Mouse (Mus musculus) T-helper 2 cell (primary cell): ENCODE measurements around the gene Impdh1.

ENCODE experiments used
- in situ Hi-C: fragments of 300-600 bp; cut with MboI, MseI; formaldehyde crosslinking; loops from one replicate; pipeline ENCODE4 v1.15.1; 2025; ENCODE audit warnings: high pct_unique_total_duplicates

Impdh1 gene

DNA sequence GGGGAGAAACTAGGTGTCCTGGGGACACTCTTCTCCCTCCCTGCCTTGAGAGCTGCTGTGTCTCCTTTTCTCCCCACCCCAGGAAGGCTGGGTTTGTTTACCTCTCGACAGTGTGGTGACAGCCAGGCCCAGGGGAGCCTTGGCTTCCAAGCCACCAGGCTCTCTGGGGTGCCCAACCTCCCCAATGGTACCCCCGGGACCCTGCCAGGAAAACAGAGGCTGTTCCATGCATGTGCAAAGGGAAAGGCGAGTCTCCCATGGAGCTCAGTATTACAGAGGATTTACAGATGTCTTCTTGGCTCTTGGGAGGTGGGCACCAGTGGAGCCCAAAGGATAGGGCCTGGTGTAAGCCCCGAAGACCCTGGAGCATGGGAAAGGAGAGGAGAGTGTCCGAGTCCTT, 2.7 kb downstream of the Impdh1 start:
- in situ Hi-C loops: no loop called here

DNA sequence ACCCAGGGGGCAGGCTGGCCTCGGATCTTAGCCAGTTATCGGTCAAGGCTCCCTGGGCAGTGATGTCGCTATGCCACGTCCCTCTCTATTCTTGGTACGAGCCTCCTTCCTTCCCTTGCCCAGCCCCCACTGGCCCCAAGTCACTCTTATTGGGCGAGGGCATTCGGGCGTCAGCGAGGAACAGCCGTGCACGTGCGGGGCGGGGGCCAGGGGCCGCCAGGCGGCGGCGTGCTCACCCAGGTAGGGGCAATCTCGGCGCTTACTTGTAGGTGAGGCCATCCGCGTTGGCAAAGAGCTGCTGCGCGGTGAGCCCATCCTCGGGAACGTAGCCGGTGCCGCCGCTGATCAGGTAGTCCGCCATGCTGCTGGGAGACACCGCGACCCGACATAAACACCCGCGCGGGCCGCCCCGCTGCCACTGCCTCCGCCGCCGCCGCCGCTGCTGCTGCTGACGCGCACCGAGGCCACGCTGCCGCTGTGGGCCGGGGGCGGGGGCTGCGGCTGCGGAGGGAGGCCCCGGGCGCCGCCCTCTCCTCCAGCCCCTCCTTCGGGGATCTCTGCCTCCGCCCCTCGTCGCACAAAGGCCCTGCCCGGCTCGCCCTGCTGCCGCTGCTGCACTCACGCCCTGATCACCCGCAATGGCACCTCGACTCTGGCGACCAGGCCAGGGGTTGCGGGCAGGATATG, 4.2 kb downstream of the Impdh1 start:
- in situ Hi-C loops: no loop called here

DNA sequence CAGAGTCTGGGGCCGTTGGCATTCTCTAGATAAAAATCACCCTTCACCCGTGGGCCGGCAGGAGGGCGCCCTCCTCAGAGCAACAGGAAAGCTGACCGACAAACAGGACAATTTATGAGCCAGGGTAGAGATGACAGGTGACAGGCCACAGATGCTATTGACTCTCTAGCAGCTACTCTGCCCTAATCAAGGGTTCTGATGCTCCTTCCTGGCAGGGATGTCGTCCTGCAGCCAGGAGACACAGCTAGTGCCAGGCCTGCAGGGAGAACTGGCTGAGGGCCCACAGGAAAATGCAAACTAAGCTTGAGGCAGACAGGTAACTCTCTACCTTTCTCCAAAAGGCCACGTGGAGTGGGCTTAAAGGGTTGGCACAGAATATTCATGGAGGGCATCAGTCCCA, 5.0 kb downstream of the Impdh1 start:
- in situ Hi-C loops: no loop called here

DNA sequence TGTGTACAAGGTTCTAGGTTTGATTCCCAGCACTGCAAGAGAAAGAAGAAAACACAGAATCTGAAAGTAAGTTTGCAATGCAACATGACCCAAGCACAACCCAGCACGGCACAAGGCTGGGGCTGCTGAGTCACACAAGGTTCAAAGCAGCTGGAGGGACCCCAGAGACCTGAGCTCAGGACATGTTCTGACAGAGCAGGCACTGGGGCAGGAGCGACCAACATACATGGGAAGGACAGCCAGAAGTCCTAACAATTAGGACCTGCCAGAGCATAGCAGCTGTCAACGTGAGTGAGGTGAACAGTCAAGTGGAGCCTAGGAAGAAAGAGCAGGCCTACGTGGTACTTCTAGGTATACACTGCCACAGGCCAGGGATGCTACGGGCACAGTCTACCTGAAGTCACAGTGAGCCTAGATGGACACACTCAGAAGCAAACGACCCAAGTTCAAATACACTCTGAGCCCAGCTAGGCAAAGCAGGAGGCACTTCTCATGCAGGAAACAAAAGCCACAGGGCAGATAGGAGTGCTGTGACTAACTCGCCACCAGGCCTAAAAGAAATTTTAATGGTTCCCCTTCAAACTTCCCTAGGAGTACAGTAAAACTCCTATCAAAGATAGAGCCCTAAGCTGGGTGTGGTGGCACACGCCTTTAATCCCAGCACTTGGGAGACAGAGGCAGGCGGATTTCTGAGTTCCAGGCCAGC, 5.8 kb downstream of the Impdh1 start:
- in situ Hi-C loops: no loop called here

DNA sequence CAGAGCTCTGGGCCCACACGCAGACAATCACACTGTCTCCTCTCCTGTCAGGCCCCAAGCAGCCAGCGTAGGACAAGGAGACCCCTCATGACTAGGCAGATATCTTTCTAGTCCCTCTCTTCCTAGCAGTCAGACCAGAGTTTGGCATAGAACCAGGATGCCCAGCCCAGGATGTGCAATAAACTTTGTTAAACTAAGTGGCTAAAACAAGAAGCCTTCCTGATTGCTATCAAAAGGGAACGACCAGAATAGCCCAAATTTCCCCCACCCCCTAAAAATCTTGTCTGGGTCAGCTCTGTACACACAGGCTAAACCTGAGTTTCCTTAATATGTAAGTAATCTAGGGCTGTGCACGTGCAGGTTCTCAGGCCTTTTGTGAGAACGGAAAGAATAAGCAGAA, 8.0 kb downstream of the Impdh1 start:
- in situ Hi-C loops: loop anchor here (5.0 kb wide), 1 partner anchor 34 kb away; no protein-coding TSS in a partner anchor

DNA sequence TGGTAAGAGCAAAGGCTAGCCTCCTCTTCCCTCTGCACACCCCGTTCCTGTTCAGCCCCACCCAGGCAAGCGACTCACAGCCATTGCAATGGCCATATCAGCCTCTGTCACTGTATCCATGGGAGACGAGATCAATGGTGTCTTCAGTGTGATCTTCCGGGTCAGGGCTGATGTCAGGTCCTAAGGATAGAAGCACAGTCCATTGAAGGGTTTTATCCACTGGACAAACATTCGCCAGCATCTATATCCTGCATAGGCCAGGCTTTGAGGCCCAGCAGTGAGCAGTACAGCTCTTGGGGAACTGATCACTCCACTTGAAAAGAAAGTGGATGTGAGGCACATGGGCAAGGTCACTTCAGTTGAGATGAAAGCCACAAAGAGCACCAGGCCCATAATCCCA, 9.1 kb downstream of the Impdh1 start:
- in situ Hi-C loops: loop anchor here (5.0 kb wide), 1 partner anchor 35 kb away; no protein-coding TSS in a partner anchor

DNA sequence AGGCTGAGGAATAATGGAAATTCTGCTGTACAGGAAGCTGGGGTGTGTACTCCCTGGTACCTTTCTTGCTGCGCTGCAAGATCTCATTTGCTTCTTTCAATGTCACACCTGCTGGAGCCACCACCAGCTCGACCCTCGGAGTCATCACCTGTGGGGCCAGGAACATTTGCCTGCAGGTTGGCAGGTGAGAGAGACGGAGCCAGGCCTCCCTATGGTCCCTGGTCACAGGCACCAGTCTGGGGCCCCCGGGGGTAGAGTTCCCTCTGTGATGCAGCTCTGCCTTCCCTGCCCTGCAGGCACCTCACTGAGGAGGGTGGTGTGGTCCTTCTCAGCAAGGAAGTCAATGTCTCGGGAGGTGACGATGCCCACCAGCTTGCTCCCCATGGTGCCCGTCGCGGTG, 10.2 kb downstream of the Impdh1 start:
- in situ Hi-C loops: loop anchor here (5.0 kb wide), 1 partner anchor 36 kb away; no protein-coding TSS in a partner anchor

DNA sequence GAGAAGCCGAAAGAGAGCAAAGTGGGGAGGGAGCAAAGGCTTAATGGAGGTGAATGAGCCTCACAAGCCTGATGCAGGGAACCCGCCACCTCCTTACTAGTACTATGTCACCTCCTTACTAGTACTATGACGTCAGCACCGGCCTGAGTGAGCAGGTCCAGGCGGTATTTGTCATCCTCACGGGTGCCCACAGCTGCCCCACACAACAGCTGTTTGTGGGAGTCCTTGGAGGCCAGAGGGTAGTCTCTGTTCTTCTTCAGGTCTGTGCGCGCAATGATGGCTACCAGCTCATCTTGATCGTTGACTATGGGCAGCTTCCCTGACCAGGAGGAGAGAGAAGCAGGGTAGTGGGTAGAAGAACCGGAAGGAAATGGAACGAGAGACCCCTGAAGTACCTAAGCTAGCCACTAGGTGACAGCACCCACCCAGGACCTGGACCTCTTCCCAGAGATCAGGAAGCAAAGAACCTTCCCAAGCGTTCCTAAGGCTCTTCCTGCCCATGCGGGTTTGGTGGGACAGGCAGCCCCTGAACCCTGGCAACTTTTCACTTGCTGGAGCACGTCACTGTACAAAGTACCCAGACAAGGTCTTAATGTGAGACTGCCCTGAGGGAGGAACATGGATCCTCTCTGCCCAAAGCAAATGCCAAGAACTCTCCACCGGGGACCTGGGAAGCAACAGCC, 11.1 kb downstream of the Impdh1 start:
- in situ Hi-C loops: loop anchor here (5.0 kb wide), 3 partner anchors 37 to 72 kb away; partner anchors contain the start of genes Fam71f2 and Rbm28

DNA sequence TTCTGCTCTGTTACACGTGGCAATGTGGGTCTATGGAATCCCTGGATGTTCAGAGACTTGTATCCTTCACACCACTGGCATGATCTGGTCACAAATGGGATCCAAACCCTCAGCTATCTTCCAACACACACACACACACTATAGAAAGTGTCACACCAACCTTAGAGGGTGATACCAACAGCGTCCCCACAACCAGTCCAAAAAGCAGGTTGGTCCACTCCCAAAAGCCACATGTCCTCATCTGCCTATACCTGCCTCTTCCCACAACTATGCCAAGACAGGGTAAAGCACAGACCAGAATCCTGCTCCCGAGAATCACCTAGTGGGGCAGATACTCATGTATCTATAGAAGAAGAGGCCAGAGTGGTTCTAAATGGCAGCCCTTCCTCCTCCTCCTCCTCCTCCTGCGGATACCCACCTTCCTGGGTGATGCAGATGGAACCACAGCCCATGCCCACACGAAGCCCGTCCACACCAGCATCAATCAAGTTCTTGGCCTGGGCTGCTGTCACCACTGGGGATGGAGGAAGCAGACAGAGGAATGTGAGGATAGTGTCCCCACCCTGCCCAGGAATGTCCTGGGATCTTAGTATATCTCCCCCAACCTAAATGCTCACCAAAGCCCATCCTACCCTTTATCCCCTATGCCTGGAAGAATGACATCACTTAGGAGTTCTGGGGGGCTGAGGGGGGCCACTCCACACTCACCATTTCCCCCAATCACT, 12.1 kb downstream of the Impdh1 start:
- in situ Hi-C loops: loop anchor here (5.0 kb wide), 2 partner anchors 37 to 73 kb away; partner anchors contain the start of genes Fam71f2 and Rbm28

DNA sequence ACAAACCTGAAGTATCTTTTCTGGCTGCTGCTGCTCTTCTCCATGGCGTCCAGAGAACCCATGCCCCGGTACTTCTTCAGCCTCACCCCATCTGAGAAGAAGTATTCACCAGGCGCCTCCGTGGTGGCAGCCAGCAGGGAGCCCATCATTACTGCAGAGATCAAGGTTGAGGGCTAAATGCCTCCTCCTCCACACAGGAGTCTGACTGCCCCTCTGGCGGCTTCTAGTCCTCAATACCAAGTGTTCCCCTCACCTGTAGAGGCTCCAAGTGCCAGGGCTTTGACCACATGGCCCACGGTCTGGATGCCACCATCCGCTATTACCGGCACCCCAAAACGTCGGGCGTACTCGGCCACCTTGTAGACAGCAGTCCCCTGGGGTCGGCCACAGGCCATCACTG, 13.1 kb downstream of the Impdh1 start:
- in situ Hi-C loops: loop anchor here (5.0 kb wide), 2 partner anchors 36 to 74 kb away; partner anchors contain the start of genes Fam71f2 and Rbm28

DNA sequence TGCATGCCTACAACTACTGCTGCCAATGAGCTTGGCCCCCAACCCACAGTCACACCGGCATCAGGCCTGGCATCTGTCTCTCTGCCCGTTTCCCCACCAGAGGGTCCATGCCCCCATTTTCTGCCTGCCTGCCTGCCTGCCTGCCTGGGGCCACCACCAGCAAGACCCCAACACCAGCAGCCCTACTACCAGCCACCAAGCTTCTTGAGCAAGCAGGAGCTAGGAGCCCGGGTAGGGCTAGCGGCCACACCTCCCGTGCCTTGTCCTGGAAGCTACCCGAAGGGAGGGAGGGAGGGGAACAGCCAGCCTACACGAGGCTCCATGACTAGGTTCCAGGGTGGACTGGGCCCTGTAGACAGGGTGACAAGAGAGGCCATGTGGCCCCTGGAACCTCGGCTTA, 14.2 kb downstream of the Impdh1 start:
- in situ Hi-C loops: loop anchor here (5.0 kb wide), 2 partner anchors 35 to 75 kb away; partner anchors contain the start of genes Fam71f2 and Rbm28

DNA sequence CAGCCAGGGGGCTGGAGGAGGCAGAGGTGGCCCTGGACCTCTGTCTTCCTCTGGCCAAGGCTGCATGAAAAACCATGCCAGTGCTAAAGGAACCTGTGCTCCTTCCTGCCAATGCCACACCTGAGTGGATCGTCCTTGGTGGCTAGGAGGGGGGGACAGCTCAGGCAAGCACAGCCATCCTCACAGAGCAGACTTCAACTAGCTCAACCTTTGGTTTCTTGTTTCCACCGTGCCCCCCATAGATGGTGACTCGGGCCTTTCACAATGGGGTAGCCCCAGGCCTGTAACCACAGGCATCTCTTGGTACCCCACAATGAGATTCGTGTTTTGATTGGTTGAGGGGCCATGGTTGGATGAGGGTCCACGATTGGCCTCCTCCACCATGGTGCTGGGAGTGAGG, 14.8 kb downstream of the Impdh1 start:
- in situ Hi-C loops: loop anchor here (5.0 kb wide), 2 partner anchors 34 to 76 kb away; partner anchors contain the start of genes Fam71f2 and Rbm28

DNA sequence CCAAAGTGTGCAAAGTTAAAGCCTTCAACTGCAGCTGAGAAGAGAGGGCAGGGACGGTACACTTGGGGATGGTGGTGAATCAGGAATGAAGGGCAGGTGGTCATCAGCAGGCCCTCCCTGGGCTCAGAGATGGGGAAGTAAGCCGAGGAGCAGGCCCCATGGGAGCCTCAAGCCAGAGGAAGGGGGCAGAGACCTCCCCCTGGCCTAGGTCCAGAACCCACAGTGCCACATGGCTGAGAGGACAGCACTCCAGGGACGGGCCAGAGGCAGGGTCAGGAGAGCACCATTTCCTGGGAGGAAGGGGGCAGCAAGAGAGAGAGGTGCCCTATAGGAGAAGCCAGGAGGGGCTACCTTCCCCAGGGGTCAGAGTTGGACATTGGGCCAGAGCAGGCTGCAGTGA, 15.7 kb downstream of the Impdh1 start:
- in situ Hi-C loops: loop anchor here (5.0 kb wide), 2 partner anchors 33 to 77 kb away; partner anchors contain the start of genes Fam71f2 and Rbm28

DNA sequence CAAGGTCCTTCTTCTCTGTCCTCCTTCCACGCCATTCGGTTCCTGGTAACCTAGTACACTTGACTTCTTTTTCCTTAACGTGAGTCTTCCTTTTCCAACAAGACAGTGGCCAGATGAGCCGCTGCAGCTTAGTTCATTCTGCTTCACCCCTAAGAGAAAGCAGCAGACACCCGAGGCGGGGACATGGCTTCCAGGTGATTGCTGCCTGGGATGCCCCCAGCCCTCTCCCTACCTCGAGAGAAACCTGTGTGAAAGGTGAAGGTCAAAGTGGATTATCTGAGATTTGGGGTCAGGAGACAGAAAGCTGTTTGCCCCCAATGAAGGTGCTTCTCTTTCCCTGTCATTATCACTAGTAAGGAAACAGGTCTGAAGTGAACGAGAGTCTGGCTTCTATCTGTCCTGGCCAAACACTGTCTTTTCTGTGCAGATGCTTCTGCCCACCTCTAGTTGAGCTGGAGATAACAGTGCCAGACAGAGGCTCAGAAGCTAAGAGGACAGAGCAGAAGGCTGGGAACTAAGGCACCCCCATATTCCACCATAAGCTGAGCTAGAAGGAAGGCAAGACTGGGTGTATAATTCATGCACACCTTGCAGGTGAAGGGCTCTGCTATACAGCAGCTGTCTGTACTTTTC, 16.8 kb downstream of the Impdh1 start:
- in situ Hi-C loops: no loop called here

DNA sequence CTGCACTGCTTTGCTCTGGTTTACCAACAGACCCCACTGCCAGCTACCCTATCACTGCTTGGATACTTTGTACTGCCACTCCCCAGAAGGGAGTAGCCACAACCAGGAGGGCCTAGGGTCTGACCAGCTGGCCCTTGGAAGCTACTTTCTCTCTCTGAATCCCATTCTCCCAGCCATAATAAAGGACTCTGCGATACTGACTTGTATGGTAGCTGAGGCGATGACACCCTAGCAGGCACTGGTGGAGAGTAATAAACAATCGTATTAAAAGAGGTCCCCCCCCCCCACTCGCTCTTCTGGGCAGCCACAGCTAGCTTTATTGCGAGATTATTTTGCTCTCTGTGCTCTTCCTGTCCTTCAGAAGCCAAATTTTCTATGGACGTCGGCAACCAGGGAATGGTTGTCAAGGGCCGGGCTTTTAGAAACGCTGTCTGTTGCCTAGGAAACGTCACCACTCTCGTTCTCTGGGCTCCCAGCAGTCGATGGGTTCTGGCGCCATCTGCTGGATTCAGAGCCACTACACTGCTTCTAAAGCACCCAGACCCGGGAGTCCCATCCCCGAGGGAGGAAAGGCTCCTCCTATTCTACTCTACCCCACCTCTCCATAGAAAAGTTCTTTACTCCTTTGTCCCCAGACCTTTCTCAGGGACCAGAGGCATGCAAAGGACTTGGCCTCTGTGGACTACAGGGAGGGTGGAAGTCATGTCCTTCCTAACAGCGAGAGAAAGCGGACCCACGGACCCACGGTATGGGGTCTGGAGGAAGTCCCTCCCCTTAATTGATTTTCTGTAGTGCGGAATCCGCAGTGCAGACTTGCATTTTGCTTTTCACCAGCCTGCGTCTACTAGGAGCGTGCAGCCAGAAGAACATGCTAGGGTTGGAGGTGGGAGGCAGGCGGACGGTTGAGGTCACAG, 17.6 kb downstream of the Impdh1 start:
- in situ Hi-C loops: no loop called here

DNA sequence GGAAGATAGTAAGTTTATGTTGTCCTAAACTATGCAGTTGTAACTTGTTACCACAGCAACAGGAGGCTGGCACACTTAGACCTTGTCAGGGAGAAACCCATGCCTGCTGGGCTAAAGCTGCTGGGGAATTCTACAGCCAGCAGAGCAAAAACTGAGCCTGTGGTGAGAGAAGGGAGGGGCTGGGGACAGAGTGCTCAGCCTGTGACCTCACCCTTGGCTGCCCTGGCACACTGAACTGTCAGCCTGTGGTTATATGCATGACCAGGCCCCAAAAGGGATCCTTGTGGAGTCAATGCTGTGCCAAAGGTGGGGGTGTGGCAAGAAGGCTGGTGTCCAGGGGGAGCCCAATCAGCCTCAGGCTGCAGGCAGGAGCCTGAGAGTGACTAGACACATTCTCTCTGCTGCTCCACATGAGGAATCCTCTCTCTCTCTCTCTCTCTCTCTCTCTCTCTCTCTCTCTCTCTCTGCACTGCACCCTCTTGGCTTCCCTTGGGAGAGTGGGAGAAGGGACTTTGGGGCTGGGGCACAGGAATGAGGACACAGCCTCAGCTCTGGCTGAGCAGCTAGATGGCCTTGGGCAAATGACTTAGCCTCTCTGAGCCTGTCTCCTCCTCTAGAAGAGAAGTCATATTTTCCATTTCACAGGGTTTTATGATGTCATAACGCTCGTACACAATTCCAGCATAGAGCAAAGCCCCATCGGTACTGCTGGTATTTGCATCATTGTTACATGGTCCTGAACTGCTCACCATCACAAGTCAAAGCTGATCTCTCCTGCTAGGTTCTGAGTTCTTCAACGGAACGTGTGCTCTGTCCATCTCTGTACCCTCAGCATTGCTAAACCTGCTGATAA, 20.1 kb downstream of the Impdh1 start:
- in situ Hi-C loops: no loop called here

DNA sequence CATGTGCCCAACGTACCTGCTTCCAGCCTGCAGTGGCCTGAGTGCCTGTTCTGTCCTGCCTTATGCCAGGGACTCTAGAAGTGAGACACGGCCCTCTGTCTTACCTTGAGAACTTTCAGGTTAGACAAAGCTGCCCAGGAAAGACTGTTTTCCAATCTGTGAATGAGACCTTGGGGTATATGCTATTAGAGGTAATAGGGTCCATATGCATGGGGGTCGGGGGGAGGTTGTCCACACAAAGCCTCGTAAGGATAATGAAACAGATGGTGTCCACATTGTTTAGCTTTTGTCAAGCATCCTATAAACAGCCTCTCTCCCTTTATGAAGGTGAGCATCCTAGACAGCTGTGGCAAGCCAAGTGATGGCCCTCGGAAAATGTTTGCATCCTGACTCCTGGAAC, 21.0 kb downstream of the Impdh1 start:
- in situ Hi-C loops: no loop called here

DNA sequence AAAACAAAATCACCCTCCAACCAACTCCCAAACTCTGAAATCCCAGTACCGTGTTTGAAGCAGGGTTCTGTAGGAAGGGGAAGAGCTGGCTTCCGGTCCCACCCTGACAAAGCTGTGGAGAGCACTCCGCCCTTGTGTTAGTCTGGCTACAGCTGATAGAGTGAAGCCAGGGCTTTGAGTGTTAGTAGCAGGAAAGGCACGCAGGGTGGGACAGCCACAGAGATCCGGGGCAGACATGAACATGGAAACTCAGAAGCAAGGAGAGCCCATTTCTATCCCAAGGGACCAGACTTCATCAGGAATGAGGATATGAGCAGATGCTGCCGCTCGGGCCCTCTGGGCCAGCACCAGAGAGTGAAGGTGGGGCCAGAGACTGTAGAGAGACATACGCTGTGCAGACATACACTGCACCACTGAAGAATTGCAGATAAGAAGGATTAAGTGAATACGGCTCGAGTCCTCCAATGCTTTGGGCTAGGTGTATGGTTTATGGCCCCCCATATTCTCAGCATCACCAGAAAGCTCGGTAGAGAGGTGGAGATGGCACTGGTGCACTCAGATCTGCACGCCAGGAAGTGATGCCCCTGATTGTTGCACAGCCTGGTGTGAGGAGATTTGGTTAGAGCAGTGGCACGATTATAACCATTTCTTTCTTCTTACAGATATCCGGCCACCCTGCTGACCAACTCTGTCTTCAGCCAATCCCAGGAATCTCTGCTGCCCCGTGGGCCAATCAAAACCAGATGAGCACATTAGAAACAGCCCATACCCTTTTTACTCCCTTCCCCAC, 22.0 kb downstream of the Impdh1 start:
- in situ Hi-C loops: no loop called here
